Mouse (Mus musculus) ZHBTc4 (cell line): Measurements from ENCODE around the gene Uhrf1.

Experiments used
- DNase-seq: peaks from one replicate; pipeline ENCODE4 v3.0.0-alpha.2; 2011; ENCODE audit warnings: low read depth, low spot score

The Uhrf1 gene

GRCm38 (mm10) chr17:56298238-56298637 is 4.9 kb upstream of the Uhrf1 start:
- peak; percentile 58 for DNase-seq

GRCm38 (mm10) chr17:56300186-56300585 is 2.9 kb upstream of the Uhrf1 start, which contains the start of gene Arrdc5:
Gene Arrdc5 (minus strand): TSS chr17:56300286.
- no peak for DNase-seq

- no peak for DNase-seq
Observed at GRCm38 (mm10) chr17:56302363-56302996, 641 bp upstream of the Uhrf1 start.

- DNase-seq = peak; percentile 99
Observed at GRCm38 (mm10) chr17:56303847-56304586, 896 bp downstream of the Uhrf1 start.

- DNase-seq = no peak
Observed at GRCm38 (mm10) chr17:56304718-56305117, 1.6 kb downstream of the Uhrf1 start.

GRCm38 (mm10) chr17:56305156-56305555 is 2.0 kb downstream of the Uhrf1 start:
- no peak for DNase-seq

GRCm38 (mm10) chr17:56305826-56306225 is 2.7 kb downstream of the Uhrf1 start:
- no peak for DNase-seq

- no peak for DNase-seq
Observed at GRCm38 (mm10) chr17:56308088-56308487, 5.0 kb downstream of the Uhrf1 start.

GRCm38 (mm10) chr17:56309191-56309945 is 6.2 kb downstream of the Uhrf1 start:
- no peak for DNase-seq

- no peak for DNase-seq
Observed at GRCm38 (mm10) chr17:56324419-56324818, 21.3 kb downstream of the Uhrf1 start.

GRCm38 (mm10) chr17:56325450-56326152 is 22.5 kb downstream of the Uhrf1 start, which contains the start of gene Kdm4b:
Gene Kdm4b (plus strand): TSS chr17:56326062.
- DNase-seq = peak; percentile 100

- no peak for DNase-seq
Observed at GRCm38 (mm10) chr17:56326153-56327147, 23.3 kb downstream of the Uhrf1 start.

- DNase-seq = no peak
Observed at GRCm38 (mm10) chr17:56329267-56329666, 26.1 kb downstream of the Uhrf1 start.

- no peak for DNase-seq
Observed at GRCm38 (mm10) chr17:56330345-56330744, 27.2 kb downstream of the Uhrf1 start.

GRCm38 (mm10) chr17:56331256-56331655 is 28.1 kb downstream of the Uhrf1 start:
- DNase-seq = no peak

GRCm38 (mm10) chr17:56332987-56333386 is 29.9 kb downstream of the Uhrf1 start:
- peak; percentile 79 for DNase-seq

- peak; percentile 66 for DNase-seq
Observed at GRCm38 (mm10) chr17:56337190-56337589, 34.1 kb downstream of the Uhrf1 start.

GRCm38 (mm10) chr17:56337791-56338190 is 34.7 kb downstream of the Uhrf1 start:
- no peak for DNase-seq

- DNase-seq = peak; percentile 71
Observed at GRCm38 (mm10) chr17:56338909-56339308, 35.8 kb downstream of the Uhrf1 start.

GRCm38 (mm10) chr17:56340717-56341116 is 37.6 kb downstream of the Uhrf1 start:
- DNase-seq = no peak
